Mouse (Mus musculus) layer of hippocampus, adult 9-10 months (tissue): ENCODE results near the gene Upp2.
A peak's percentile ranks its signal among the peaks of the same experiment; 100 is the strongest.

Experiments
- DNase-seq: peaks from one replicate; pipeline ENCODE4 v3.0.0; 2022; ENCODE audit warnings: low spot score

Upp2 gene

GRCm38 (mm10) chr2:58680794-58681193, 113.7 kb downstream of the Upp2 start:
- peak; percentile 55 for DNase-seq

GRCm38 (mm10) chr2:58681394-58681793, 114.3 kb downstream of the Upp2 start:
- DNase-seq, result no peak

GRCm38 (mm10) chr2:58697501-58697900, 130.4 kb downstream of the Upp2 start:
- DNase-seq, result no peak

- DNase-seq, result peak; percentile 56
Observed at GRCm38 (mm10) chr2:58699931-58700330, 132.8 kb downstream of the Upp2 start.

- DNase-seq, result no peak
Observed at GRCm38 (mm10) chr2:58700354-58700753, 133.3 kb downstream of the Upp2 start.

- DNase-seq, result no peak
Observed at GRCm38 (mm10) chr2:58701627-58702026, 134.5 kb downstream of the Upp2 start.

- DNase-seq, result no peak
Observed at GRCm38 (mm10) chr2:58703226-58703625, 136.1 kb downstream of the Upp2 start.

- no peak for DNase-seq
Observed at GRCm38 (mm10) chr2:58703646-58704045, 136.5 kb downstream of the Upp2 start.

GRCm38 (mm10) chr2:58704576-58704975, 137.5 kb downstream of the Upp2 start:
- DNase-seq, result no peak

- no peak for DNase-seq
Observed at GRCm38 (mm10) chr2:58707676-58708075, 140.6 kb downstream of the Upp2 start.

- no peak for DNase-seq
Observed at GRCm38 (mm10) chr2:58710234-58710633, 143.1 kb downstream of the Upp2 start.

GRCm38 (mm10) chr2:58711049-58711448, 144.0 kb downstream of the Upp2 start:
- DNase-seq, result no peak

GRCm38 (mm10) chr2:58711491-58711890, 144.4 kb downstream of the Upp2 start:
- DNase-seq, result no peak

- no peak for DNase-seq
Observed at GRCm38 (mm10) chr2:58711935-58712334, 144.8 kb downstream of the Upp2 start.

- DNase-seq, result no peak
Observed at GRCm38 (mm10) chr2:58717898-58718297, 150.8 kb downstream of the Upp2 start.

- no peak for DNase-seq
Observed at GRCm38 (mm10) chr2:58737192-58737820, 170.2 kb downstream of the Upp2 start.

GRCm38 (mm10) chr2:58741213-58741612, 174.1 kb downstream of the Upp2 start:
- DNase-seq, result no peak

GRCm38 (mm10) chr2:58742026-58742425, 174.9 kb downstream of the Upp2 start:
- DNase-seq, result no peak

- DNase-seq, result no peak
Observed at GRCm38 (mm10) chr2:58743446-58743845, 176.3 kb downstream of the Upp2 start.

GRCm38 (mm10) chr2:58747483-58748229, 180.6 kb downstream of the Upp2 start:
- DNase-seq, result no peak

GRCm38 (mm10) chr2:58748296-58748695, 181.2 kb downstream of the Upp2 start:
- DNase-seq, result no peak

GRCm38 (mm10) chr2:58752891-58753290, 185.8 kb downstream of the Upp2 start:
- DNase-seq, result no peak

- no peak for DNase-seq
Observed at GRCm38 (mm10) chr2:58754736-58755135, 187.6 kb downstream of the Upp2 start.

- no peak for DNase-seq
Observed at GRCm38 (mm10) chr2:58758081-58758480, 191.0 kb downstream of the Upp2 start.
